Mouse (Mus musculus) left cerebral cortex, adult 11 months (tissue): ENCODE measurements around the gene Fcrl6.

ENCODE experiments used
- DNase-seq: peaks from one replicate; pipeline ENCODE4 v3.0.0; 2022; ENCODE audit warnings: low spot score

Fcrl6 gene

DNA sequence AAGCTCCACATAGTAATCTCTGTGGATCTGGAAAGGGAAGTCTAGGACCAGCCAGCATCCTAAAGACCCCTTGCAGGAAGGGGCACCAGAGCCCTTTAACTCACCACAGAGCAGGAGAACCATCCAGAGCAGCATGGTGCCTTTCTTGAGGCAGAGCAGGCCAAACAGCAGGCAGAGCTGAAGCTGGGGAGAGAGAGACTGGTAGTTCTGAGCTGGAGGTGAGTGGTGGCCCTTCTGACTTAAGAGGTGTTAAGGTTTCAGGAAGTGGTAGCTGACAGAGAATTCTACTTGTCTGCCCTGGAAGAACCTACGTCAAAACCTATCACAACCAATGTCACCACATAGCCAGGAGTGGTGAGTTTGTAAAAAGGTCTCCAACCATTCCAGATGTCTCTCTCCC is at the start of gene Fcrl6:
Fcrl6 (minus strand) TSS at position 226 of the 400 bp plus-strand sequence.
- no peak for DNase-seq

DNA sequence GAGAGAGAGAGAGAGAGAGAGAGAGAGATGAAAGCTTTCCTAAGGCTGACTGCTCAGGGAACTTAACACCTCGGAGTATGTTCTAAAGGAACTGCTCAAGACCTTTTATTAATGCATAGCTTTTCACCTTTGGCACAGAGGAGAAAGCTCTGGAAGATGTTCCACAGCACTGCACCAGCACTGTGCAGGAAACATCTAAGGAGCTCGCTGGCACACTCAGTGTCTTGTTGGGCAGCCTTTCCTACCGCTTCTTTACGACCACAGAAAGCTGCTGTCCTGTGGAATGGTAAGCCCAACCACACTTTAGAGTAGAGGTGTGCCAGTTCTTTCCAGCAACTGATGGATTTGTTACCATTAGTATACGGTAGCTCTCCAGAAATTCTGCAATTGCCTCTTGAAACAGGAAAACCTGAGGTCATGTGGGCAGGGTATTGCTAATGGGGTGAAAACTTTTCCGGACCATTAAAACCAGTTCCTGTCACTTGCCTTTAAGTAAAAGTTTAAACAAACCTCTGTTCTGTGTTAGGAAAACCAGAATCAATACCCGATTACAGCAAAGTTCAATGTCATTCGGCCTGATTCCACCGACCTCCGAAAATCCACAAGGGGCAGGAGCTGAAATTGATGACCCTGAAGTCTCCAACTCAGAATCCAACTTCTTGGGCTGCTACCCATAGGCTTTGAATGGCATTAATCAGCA is 49.1 kb upstream of the Fcrl6 start:
- no peak for DNase-seq

GRCm38 (mm10) chr1:172650519-172651287 is 48.4 kb upstream of the Fcrl6 start:
- DNase-seq, result no peak

- no peak for DNase-seq
These were observed 47.0 kb upstream of the Fcrl6 start for GRCm38 (mm10) chr1:172649396-172649795.

DNA sequence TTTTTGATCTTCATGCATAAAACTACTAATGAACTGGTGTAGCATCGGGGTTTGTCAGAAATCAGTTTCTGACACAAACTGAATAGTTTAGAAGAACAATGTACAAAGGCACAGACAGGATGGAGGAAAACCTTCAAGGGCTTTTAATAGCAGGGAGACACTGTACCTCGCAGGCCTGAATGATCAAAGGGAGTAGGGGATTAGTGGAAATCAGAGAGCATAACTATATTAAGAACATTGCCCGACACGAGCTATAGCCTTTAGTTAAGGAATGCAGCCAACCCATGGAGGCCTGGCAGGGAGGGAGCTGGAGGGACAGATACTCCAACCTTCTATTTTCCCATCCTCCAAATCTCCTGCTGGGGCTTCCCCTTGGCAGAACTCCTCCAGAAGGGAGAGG is 44.9 kb upstream of the Fcrl6 start:
- no peak for DNase-seq

GRCm38 (mm10) chr1:172638781-172639180 is 36.4 kb upstream of the Fcrl6 start:
- no peak for DNase-seq

DNA sequence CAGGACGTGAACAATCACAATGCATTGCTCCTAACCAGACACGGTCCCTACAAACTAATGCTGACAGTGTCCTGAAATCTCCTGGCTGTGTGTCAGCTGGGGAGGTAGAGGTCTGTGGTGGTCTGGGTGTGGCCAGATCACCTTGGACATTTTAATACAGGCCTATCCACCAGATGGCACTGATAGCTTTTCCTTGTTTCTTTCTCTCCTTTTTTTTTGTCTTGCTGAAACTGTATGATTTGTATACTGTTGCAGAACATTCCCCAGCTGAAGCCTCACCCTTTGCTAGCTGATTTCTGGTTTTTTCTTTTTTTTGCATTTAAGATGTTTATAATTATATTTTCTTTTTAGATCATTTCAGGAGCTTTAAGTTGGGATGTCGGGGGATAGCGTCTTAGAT is 35.5 kb upstream of the Fcrl6 start:
- DNase-seq, result no peak

GRCm38 (mm10) chr1:172636266-172636665 is 33.9 kb upstream of the Fcrl6 start:
- DNase-seq, result no peak

GRCm38 (mm10) chr1:172635258-172635657 is 32.9 kb upstream of the Fcrl6 start:
- DNase-seq, result no peak

- DNase-seq, result no peak
These were observed 31.8 kb upstream of the Fcrl6 start for GRCm38 (mm10) chr1:172634136-172634535.

DNA sequence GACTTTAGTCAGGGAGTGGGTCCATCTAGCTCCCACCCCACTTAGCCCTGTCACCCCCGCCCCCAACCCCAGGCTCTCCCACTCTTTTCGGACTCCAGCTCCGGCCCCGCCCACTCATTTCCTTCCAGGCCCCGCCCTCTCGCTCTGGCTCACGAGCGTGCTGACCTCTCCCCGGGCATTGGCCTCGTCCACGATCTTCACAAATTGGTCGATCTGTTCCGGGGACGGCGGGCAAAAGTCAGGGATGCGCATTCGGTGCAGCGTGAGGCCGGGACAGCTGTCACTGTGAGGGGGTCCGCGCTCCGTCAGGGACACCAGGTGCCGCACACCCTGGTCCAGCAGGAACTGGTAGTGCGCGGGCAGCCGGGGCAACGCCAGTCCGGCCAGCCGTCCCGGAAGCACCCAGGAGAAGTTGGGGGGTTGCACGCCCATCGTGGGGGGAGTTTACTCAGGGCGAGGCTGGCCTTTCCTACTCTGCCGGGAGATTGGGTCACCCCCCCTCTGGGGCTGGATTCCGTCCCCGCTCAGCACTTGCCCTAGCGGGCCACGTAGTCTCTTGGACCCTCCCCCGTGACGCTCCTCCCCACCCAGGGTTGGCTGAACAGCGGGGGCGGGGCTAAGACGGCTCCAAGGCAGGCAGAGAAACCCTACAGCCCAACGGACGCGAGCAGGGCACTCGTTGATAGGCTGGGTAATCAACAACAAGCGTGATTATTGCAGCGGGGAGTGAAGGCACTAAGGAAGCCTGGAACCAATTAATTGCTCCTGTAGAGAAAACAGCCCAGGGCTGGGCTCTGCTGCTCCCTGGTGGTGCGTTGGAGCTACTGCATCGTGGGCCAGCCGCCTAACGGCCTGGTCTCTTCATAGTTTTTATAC is 30.3 kb upstream of the Fcrl6 start, which contains the start of gene Dusp23:
Dusp23 (minus strand) TSS at position 512 of the 876 bp plus-strand sequence.
- DNase-seq, result peak; percentile 89

- DNase-seq, result no peak
These were observed 29.4 kb upstream of the Fcrl6 start for GRCm38 (mm10) chr1:172631721-172632120.

DNA sequence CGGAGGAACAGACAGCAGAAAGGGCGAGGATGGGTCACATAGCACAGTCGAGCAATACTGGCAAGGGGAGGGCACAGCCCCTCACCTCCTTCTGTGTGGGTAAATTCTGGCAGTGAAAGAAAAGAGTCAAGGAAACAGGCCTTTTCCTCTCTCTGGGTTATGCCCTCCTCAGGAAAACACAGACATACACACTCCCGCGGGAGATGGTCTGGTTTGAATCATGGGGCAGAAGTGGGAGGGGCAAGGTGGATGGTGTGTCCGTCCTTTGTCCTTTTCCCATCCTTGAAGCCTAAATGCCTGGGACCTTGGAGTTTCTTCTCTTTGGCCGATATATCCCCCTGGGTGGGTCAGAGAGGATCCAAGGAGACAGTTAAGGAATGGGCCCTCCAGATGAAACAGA is 27.5 kb upstream of the Fcrl6 start:
- no peak for DNase-seq

DNA sequence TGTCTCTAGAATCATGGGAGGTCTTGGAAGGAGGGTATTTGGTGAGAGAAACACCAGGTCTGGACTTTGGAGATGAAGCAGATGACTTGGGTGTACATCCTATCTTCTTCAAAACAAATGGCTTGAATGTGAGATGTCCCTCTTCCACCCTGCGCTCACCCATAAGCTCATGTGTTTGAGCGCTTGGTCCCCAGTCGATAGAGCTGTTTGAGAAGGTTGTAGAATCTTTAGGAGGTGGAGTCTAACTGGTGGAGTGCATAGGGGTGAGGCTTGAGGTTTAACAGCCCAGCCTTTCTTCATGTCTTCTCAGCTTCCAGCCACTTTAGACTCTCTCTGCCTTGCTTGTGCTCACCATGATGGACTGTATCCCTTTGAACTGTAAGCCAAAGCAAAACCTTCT is 24.0 kb upstream of the Fcrl6 start:
- DNase-seq, result no peak

GRCm38 (mm10) chr1:172624081-172624480 is 21.7 kb upstream of the Fcrl6 start:
- no peak for DNase-seq

DNA sequence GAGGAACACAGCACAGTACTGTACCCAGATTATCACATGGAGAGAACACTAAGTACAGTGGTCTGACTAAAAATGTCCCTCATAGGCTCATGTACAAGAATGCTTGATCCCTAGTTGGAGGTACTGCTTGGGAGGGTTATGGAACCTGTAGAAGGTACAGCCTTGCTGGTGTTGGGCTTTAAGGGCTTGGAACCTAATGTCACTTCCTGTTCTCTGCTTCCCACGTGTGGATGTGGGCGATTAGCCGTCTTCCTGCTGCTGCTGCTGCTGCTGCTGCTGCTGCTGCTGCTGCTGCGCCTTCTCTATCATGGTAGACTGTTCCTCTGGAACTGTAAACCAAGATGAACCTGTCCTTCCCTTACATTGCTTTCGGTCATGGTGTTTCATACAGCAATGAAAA is 21.2 kb upstream of the Fcrl6 start:
- no peak for DNase-seq

DNA sequence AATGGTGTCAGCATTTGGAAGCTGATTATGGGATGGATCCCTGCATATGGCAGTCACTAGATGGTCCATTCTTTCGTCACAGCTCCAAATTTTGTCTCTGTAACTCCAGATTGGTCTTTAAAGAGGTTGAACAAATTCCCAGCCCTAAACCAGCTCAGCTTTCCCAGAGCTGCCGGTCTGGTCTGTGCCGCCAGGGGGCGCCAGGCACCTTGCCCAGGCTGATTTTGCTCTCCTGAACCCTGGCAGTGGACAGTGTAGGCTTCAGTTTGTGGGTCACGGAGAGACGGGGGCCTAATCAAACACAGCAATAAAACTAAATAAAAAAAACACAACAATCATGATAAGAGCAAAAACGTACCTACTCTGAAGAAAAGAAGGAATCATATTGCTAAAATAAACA is 16.9 kb upstream of the Fcrl6 start:
- DNase-seq, result no peak

GRCm38 (mm10) chr1:172618141-172618540 is 15.8 kb upstream of the Fcrl6 start:
- no peak for DNase-seq

DNA sequence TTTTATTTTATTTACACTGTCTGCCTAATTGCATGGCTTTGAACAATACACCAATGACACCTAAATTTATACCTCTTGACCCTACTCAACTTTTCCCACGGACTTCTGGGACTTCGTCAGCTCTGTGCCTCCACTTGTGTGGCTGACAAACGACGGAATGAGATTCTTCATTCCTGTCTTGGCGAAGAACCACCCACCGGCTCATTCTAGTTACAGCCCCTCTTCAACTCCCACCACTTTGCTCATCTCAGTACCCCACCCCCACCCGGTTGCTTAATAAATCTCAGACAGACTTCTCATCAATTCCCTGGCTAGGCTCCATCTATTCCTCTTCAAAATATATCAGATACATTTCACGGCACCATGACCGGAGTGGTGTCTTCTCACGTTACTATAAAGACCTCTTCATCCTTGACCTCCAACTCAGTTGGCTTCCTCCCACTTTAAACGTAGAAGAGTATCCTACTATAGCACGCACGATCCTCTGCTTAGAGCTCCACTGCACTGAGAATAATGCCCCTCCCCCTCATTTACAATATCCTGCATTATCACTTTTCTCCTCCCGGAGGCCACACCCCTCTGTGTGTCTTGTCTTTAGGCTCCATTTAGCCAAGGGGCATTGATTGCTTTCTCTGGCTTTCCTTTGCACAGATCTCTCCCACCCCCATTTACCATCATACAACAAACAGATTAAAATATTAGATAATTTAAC is 15.2 kb upstream of the Fcrl6 start:
- DNase-seq, result no peak

- no peak for DNase-seq
These were observed 14.4 kb upstream of the Fcrl6 start for GRCm38 (mm10) chr1:172616537-172617300.

GRCm38 (mm10) chr1:172615412-172615811 is 13.1 kb upstream of the Fcrl6 start:
- DNase-seq, result no peak
